Mouse (Mus musculus) bone marrow macrophage, adult 2 months (primary cell): Measurements from ENCODE around the gene Gm45837. TPM values are rescaled to one million over a fixed set of nuclear protein-coding genes. Genes with fewer than 3 reads are reported as not detected.

Experiments
- H3K27ac ChIP-seq: 2 replicates; pipeline ENCODE4 v1.5.1; 2012; ENCODE audit warnings: low read depth, low read length; ENCODE audit not compliant: insufficient read depth
- H3K4me1 ChIP-seq: 2 replicates; pipeline ENCODE4 v1.6.1; 2012; ENCODE audit warnings: low read length; ENCODE audit not compliant: control insufficient read depth, insufficient read depth
- H3K4me3 ChIP-seq: 2 replicates; pipeline ENCODE4 v1.5.1; 2012; ENCODE audit warnings: mild to moderate bottlenecking, low read length, moderate library complexity; ENCODE audit not compliant: insufficient read depth
- CTCF ChIP-seq: IDR thresholded peaks from 2 replicates; pipeline ENCODE4 v1.5.1; 2012; ENCODE audit warnings: low read depth, mild to moderate bottlenecking, low read length, moderate library complexity
- POLR2A ChIP-seq: IDR thresholded peaks from 2 replicates; pipeline ENCODE4 v1.6.1; 2012; ENCODE audit warnings: mild to moderate bottlenecking, low read depth, low read length, borderline replicate concordance
- polyA plus RNA-seq: library from polyadenylated mRNA; stranded (reverse); fragments of >200 nt; gene quantifications from 2 replicates; pipeline ENCODE4 v1.2.4, GENCODE M21; 2012; ENCODE audit not compliant: missing spikeins, insufficient read depth, insufficient read length

The Gm45837 gene
- polyA plus RNA-seq, 1 experiment, result 11.2 TPM

DNA sequence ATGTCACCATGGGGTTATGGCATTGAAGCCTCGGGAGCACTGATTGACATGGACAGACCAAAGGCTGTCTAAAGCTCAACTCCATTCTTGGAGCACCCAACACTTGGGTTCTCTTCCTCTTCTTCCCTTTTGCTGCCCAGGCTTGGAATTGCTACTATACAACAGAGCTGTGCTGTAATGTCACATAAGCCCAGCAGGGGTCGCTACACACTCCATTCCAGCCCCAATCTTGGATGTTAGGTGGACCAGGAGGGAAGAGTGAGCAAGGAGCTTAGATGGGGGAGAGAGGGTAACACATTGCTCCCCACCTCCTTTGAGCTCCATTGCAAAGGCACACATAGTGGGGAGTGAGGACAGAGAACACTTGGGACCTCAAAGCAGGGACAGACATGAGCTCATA lies 17.1 kb downstream of the Gm45837 start:
- Histone ChIP-seq H3K27ac (no peak overlapping the region), H3K4me1 (no peaks in the 10 kb centered on the region), H3K4me3 (no peak overlapping the region)
- TF ChIP-seq CTCF (peak; percentile 82), POLR2A (no peak)

DNA sequence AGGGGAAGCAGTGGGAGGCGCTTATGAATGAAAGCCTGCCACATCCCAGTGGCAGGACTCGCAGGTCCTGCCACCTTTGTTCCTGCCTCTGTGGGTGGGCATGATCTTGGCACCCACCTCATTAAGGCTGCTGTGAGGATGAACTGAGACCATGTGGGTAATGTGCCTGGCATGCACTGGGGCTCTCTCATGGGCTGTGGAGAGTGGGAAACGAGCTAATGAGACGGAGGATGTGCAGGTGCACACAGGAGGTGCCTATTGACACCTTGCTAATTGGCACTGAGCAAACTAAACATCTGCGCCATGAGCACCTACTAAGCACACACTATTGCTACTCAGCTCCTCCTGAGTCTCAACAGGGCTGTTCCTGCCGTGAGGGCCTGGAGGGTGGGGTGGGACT lies 24.4 kb downstream of the Gm45837 start:
- no peak for TF ChIP-seq POLR2A
- no peak for TF ChIP-seq CTCF
- no peak overlapping the region for H3K4me3 ChIP-seq
- H3K4me1 ChIP-seq, result no peaks in the 10 kb centered on the region
- H3K27ac ChIP-seq, result no peak overlapping the region

GRCm38 (mm10) chr7:101437876-101438275 lies 27.2 kb downstream of the Gm45837 start:
- TF ChIP-seq POLR2A (no peak), CTCF (no peak)
- Histone ChIP-seq H3K4me3 (no peak overlapping the region), H3K4me1 (no peaks in the 10 kb centered on the region), H3K27ac (no peak overlapping the region)

GRCm38 (mm10) chr7:101443093-101443492 lies 32.4 kb downstream of the Gm45837 start:
- H3K27ac ChIP-seq, result no peak overlapping the region
- TF ChIP-seq POLR2A (no peak), CTCF (no peak)
- no peaks in the 10 kb centered on the region for H3K4me1 ChIP-seq
- no peak overlapping the region for H3K4me3 ChIP-seq

GRCm38 (mm10) chr7:101444211-101444610 lies 33.5 kb downstream of the Gm45837 start:
- no peak overlapping the region for H3K27ac ChIP-seq
- H3K4me1 ChIP-seq, result no peaks in the 10 kb centered on the region
- TF ChIP-seq POLR2A, result no peak
- TF ChIP-seq CTCF, result no peak
- no peak overlapping the region for H3K4me3 ChIP-seq

GRCm38 (mm10) chr7:101449855-101450254 lies 39.2 kb downstream of the Gm45837 start:
- no peak overlapping the region for H3K4me3 ChIP-seq
- H3K27ac ChIP-seq, result no peak overlapping the region
- peaks cover 11% of the 10 kb centered on the region for H3K4me1 ChIP-seq
- TF ChIP-seq POLR2A, result no peak

DNA sequence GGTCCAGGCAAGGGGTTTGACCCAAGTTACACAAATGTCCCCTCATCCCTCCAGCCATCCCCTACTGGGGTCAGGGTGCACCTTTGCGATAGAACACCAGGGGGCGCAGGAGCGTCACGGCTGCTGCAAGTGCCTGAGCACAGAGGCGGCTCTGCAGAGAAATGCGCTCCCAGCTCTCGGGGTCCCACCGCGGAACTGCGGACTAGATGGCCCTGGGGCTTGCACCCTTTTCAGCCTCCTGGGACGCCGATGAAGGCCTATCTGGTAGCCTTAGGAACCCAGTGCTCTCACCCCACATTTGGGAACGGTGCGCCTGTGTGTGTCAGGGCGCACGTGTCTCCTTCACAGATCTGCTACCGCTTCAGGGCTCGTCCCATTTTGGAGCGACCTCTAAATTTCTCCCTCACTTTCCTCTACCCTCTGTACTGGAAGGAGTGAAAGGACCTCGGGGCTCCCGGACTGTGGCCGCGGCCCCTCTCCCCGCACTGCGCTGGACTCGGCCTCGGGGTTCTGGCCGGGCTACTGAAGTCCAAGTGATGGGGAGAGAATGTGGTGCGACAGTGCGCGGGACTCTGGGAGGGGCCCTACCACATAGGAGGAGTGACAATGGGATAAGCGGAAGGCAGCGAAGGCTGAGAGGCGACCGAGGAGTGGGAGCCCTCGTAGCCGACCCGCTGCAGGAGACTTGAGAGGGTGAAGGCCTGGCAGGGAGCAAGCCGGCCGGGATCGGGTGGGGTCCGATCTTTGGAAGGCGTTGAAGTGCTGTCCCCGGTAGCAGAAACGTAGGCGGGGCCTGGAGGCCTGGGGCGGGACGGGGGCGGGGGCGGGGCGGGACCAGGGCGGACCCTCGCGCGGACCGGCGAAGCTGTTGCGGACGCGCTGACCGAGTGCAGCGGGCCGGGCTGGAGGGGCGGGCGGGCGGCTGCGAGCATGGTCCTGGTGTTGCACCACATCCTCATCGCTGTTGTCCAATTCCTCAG lies 40.0 kb downstream of the Gm45837 start:
- TF ChIP-seq POLR2A (no peak), CTCF (peak; percentile 69)
- H3K4me1 ChIP-seq, result peaks cover 19% of the 10 kb centered on the region
- H3K4me3 ChIP-seq, result peak overlapping the region; percentile 67
- no peak overlapping the region for H3K27ac ChIP-seq

DNA sequence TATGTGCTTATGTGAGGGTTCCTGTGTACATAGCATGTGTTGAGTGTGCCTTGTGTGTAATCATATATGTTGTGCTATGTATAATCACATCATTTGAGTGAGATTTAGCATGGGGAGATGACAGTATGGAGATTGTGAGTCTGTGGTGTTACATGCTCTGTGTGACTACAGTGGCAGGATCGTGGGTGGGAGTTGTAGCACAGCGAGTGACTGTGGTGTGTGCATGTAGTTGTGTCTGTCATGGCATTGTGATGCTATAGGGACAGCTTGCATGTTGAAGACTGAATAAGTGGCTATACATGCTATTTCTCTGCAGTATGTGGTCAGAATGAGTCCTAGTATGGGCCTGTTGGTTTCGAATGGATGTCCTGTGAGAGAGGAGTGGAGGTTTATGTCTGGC lies 42.0 kb downstream of the Gm45837 start:
- Histone ChIP-seq H3K4me1 (peaks cover 38% of the 10 kb centered on the region), H3K4me3 (no peak overlapping the region), H3K27ac (no peak overlapping the region)
- TF ChIP-seq CTCF (no peak), POLR2A (no peak)

DNA sequence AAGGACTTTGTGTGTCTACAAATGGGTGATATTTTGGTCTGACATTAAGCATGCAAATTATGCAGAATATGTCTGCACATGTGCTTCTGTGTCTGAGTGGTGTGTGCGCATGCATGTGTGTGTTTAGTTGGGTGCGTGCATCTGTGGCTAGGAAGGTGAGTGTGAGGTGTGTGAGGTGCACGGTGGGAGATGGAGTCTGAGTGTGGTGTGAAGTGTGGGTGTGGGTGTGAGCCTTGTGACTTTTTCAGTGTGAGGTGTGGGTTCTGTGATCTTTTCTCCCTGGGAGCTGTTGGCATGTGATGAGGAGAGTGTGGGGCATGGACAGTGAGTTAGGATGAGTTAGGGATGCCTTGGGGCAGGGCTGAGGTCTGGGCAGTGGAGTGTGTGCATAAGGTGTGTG lies 42.6 kb downstream of the Gm45837 start:
- H3K4me1 ChIP-seq, result peaks cover 39% of the 10 kb centered on the region
- no peak overlapping the region for H3K27ac ChIP-seq
- no peak overlapping the region for H3K4me3 ChIP-seq
- TF ChIP-seq CTCF (no peak), POLR2A (no peak)

- Histone ChIP-seq H3K4me1 (peaks cover 39% of the 10 kb centered on the region), H3K4me3 (no peak overlapping the region), H3K27ac (no peak overlapping the region)
- TF ChIP-seq POLR2A (no peak), CTCF (no peak)
These were observed 43.0 kb downstream of the Gm45837 start for GRCm38 (mm10) chr7:101453725-101454124.

- TF ChIP-seq CTCF, result no peak
- no peak for TF ChIP-seq POLR2A
- Histone ChIP-seq H3K27ac (peak overlapping the region; percentile 50), H3K4me3 (no peak overlapping the region), H3K4me1 (peaks cover 39% of the 10 kb centered on the region)
These were observed 43.8 kb downstream of the Gm45837 start for GRCm38 (mm10) chr7:101454479-101454878.
